Mouse (Mus musculus) brain, embryonic 14.5 days (tissue): Measurements from ENCODE around the gene Mdh1.

Experiments
- CTCF ChIP-seq: fragments of 200-500 bp; IDR thresholded peaks from 2 replicates; pipeline ENCODE4 v1.5.1; 2012; ENCODE audit warnings: inconsistent platforms, mild to moderate bottlenecking, moderate library complexity, borderline replicate concordance; ENCODE audit not compliant: insufficient read depth, insufficient read length; ENCODE audit errors: extremely low read depth
- POLR2A ChIP-seq: fragments of 200-500 bp; IDR thresholded peaks from 2 replicates; pipeline ENCODE4 v1.6.1; 2012; ENCODE audit warnings: mild to moderate bottlenecking, inconsistent platforms, borderline replicate concordance; ENCODE audit not compliant: poor library complexity, insufficient read depth, insufficient read length, severe bottlenecking; ENCODE audit errors: extremely low read depth

- no peak for TF ChIP-seq CTCF
- TF ChIP-seq POLR2A, result no peak
These were observed 21.7 kb downstream of the Mdh1 start for GRCm38 (mm10) chr11:21550222-21551173.
